Mouse (Mus musculus): ENCODE data around the gene Gm11037.

DNA sequence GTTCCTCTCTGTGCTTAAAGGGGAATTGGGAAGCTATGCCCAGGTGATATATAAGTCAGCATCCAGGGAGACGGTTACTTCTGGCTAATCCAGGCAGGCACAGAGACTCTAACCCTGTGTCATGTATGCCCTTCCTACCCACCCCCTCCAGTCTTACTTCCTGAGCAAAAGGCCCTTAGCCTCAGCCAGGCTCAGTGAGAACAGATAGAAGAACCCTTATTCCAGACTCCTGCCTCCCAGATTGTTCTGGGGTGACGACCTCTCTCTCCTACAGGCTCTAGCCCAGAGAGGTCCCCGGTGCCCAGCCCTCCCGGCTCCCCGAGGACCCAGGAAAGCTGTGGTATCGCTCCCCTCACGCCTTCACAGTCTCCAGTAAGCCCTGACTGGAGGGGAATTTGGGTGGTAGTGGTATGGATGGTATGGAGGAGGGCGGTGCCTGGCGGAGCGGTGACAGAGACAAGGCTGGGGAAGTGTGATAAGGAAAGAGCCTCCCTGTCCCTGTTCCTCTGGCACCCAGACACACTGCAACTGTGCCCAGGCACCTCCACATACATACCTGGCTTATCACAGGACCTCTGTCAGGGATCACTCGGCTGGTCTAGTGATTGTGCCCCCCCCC is 2.3 kb downstream of the Gm11037 start:
- TF ChIP-seq GATA1 (IDR thresholded peaks at IDR 0.05; ENCODE audit: borderline replicate concordance, low read length) (0 out of 3 replicates have a peak, but pooled peaks have one; percentile 12), FLI1 (IDR thresholded peaks at IDR 0.05; ENCODE audit: low read length) (no peak)

Data from megakaryocyte, embryonic 14.5 days (primary cell).